In the genomic region with DNA sequence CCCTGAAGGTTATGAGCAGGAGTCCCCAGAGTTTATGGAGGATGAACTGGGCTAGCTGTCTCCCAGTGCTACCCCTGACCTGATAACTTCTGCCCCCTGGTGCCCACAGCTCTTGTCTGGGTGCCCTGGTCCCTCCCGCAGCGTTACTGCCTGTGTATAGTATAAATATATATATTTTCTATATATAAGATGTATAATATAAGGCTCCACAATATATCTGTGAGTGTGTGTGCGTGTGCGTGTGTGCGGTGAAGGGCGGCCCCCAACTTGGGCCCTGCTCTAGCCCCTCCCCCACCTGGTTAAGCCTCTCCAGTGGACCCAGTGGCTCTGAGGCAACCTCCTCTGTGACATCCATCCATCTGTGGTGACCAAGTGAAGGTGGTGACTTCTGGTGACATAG, we compare ENCODE assay signal across 35 mouse cellular contexts. TPM values are rescaled to one million over a fixed set of nuclear protein-coding genes. Genes with fewer than 3 reads are reported as not detected.
"Had no signal": no experiment of that assay in that cellular context is flagged by ENCODE, and none has a peak within 500 bp of the region (broad histone marks: within the 10 kb centered on the region; RNA-seq: fewer than 3 reads in every experiment).

No protein-coding gene starts in this region.

- ATAC-seq: liver, embryonic 12.5 days; liver, postnatal 0 days; lung, postnatal 0 days; midbrain, embryonic 13.5 days; midbrain, embryonic 15.5 days; midbrain, embryonic 16.5 days had no signal

- H3K27ac ChIP-seq: limb, embryonic 10.5 days; limb, embryonic 12.5 days; limb, embryonic 13.5 days; limb, embryonic 15.5 days; liver, embryonic 12.5 days; liver, embryonic 13.5 days; liver, embryonic 14.5 days; liver, embryonic 15.5 days; lung, embryonic 15.5 days; macrophage; midbrain, embryonic 10.5 days; midbrain, embryonic 12.5 days; midbrain, embryonic 13.5 days; midbrain, embryonic 15.5 days; neural tube, embryonic 12.5 days; neural tube, embryonic 13.5 days had no signal

- H3K4me3 ChIP-seq: limb, embryonic 10.5 days; limb, embryonic 12.5 days; limb, embryonic 13.5 days; limb, embryonic 15.5 days; liver, embryonic 12.5 days; liver, embryonic 13.5 days; liver, embryonic 15.5 days; lung, embryonic 15.5 days; megakaryocyte, embryonic 14.5 days; midbrain, embryonic 10.5 days; midbrain, embryonic 12.5 days; midbrain, embryonic 13.5 days; midbrain, embryonic 15.5 days; myocyte; neural tube, embryonic 12.5 days; neural tube, embryonic 13.5 days had no signal

- DNase-seq: left cerebral cortex, postnatal 4 days; liver; liver, embryonic 13.5 days; liver, postnatal 0 days; lung, adult 18-20 months; lung, adult 2 months; lung, embryonic 14.5 days; lung, postnatal 10 days; lung, postnatal 14 days; lung, postnatal 36 days; lung, postnatal 4 days; midbrain, embryonic 14.5 days had no signal

RNA-seq across cellular contexts. Expression of gene Syngr1, which starts 27.9 kb away (rescaled TPM):
- total RNA-seq: monocyte, adult 5-6 weeks had no signal

RNA-seq across cellular contexts. Expression of gene Mgat3, which starts 54.4 kb away (rescaled TPM):
- total RNA-seq: megakaryocyte progenitor cell, adult 5-6 weeks; megakaryocyte, adult 5-6 weeks; megakaryocyte-erythroid progenitor cell, adult 5-6 weeks; monocyte, adult 5-6 weeks had no signal
